Mouse (Mus musculus): Measurements from ENCODE around the gene Dgcr6. TPM values are rescaled to one million over a fixed set of nuclear protein-coding genes. Genes with fewer than 3 reads are reported as not detected.

The Dgcr6 gene
- polyA plus RNA-seq, 1 experiment = 142 TPM

- no peaks in the 10 kb centered on the region for H3K27me3 ChIP-seq (replicated peaks; ENCODE audit: control insufficient read depth, insufficient read depth, low read length)
- no peaks in the 10 kb centered on the region; the same call in 1 of the 2 replicates for H3K36me3 ChIP-seq (ENCODE audit: control insufficient read depth, insufficient read depth, low read length)
- H3K4me3 ChIP-seq (ENCODE audit: insufficient read depth, low read depth, low read length) = no peak overlapping the region
- H3K27ac ChIP-seq (ENCODE audit: insufficient read depth, low read depth, low read length) = no peak overlapping the region
- WGBS = 71% methylated on average over 5 of the region's 5 CpGs
- DNase-seq = no peak
- TF ChIP-seq CTCF (conservative IDR thresholded peaks at IDR 0.05; ENCODE audit: insufficient read depth, insufficient read length, low read depth, low read length) (no peak), POLR2A (IDR thresholded peaks at IDR 0.05; ENCODE audit: low read depth, low read length) (no peak)
- H3K4me1 ChIP-seq (ENCODE audit: control insufficient read depth, insufficient read depth, low read length) = peaks cover 37% of the 10 kb centered on the region
These were observed 25.8 kb downstream of the Dgcr6 start for GRCm38 (mm10) chr16:18078314-18079015.

DNA sequence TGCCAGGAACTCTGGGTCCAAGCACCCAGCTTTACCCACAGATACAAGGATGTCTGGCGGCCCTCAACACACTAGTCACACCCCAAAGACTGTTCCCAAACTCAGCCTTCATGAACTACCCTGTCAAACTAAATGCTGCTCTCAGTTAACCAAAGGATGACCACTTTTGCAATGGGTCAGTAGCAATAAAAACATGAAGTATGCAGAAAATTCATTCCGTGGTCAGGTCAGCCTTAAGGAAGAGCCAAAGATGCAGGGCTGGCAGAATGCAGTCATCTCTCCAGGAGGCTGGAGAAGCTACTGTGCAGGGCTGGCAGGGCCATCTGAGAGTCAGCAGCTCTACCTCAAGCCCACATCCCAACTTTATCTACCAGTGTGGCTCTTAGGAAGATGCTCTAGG is 26.6 kb downstream of the Dgcr6 start:
- 72% methylated on average over 2 of the region's 2 CpGs for WGBS
- peak; percentile 6 for DNase-seq

DNA sequence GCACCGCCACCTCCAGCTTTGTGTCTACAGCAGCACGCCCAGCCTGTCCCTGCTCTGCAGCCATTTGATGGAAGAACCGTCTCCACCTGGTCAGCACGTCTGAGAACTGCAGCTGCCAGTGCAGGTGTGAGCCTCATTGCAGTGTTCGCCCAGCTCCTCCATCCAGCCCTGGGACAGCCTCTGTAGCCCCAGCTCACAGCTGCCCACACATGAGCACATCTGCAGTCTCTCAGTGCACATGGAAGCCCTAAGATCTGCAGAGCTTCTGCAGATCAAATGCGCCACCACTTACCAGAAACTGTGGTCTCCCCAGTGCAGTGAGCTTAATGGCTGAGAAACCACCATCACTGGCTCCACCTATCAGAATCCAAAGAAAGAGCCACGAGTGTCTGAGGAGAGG is 27.5 kb downstream of the Dgcr6 start:
- WGBS = 87% methylated on average over 7 of the region's 7 CpGs
- Histone ChIP-seq H3K36me3 (ENCODE audit: control insufficient read depth, insufficient read depth, low read length) (no peaks in the 10 kb centered on the region; the same call in 1 of the 2 replicates), H3K27ac (ENCODE audit: insufficient read depth, low read depth, low read length) (no peak overlapping the region), H3K4me3 (ENCODE audit: insufficient read depth, low read depth, low read length) (no peak overlapping the region), H3K4me1 (ENCODE audit: control insufficient read depth, insufficient read depth, low read length) (peaks cover 40% of the 10 kb centered on the region), H3K27me3 (replicated peaks; ENCODE audit: control insufficient read depth, insufficient read depth, low read length) (no peaks in the 10 kb centered on the region)
- DNase-seq = peak; percentile 0
- TF ChIP-seq POLR2A (IDR thresholded peaks at IDR 0.05; ENCODE audit: low read depth, low read length) (no peak), CTCF (conservative IDR thresholded peaks at IDR 0.05; ENCODE audit: insufficient read depth, insufficient read length, low read depth, low read length) (no peak)

More for the DNA sequence above, 26.6 kb downstream of the Dgcr6 start:
- H3K27me3 ChIP-seq (replicated peaks; ENCODE audit: control insufficient read depth, insufficient read depth, low read length) = no peaks in the 10 kb centered on the region
- no peak for TF ChIP-seq CTCF (conservative IDR thresholded peaks at IDR 0.05; ENCODE audit: insufficient read depth, insufficient read length, low read depth, low read length)
- no peak for TF ChIP-seq POLR2A (IDR thresholded peaks at IDR 0.05; ENCODE audit: low read depth, low read length)
- H3K27ac ChIP-seq (ENCODE audit: insufficient read depth, low read depth, low read length) = no peak overlapping the region
- peaks cover 38% of the 10 kb centered on the region for H3K4me1 ChIP-seq (ENCODE audit: control insufficient read depth, insufficient read depth, low read length)
- H3K36me3 ChIP-seq (ENCODE audit: control insufficient read depth, insufficient read depth, low read length) = no peaks in the 10 kb centered on the region; the same call in 1 of the 2 replicates
- H3K4me3 ChIP-seq (ENCODE audit: insufficient read depth, low read depth, low read length) = no peak overlapping the region

GRCm38 (mm10) chr16:18081149-18081827 is 28.6 kb downstream of the Dgcr6 start:
- TF ChIP-seq CTCF (conservative IDR thresholded peaks at IDR 0.05; ENCODE audit: insufficient read depth, insufficient read length, low read depth, low read length) (peak; percentile 59), POLR2A (IDR thresholded peaks at IDR 0.05; ENCODE audit: low read depth, low read length) (no peak)
- H3K36me3 ChIP-seq (ENCODE audit: control insufficient read depth, insufficient read depth, low read length) = no peaks in the 10 kb centered on the region; the same call in 1 of the 2 replicates
- peak overlapping the region; percentile 95 for H3K27ac ChIP-seq (ENCODE audit: insufficient read depth, low read depth, low read length)
- no peak overlapping the region for H3K4me3 ChIP-seq (ENCODE audit: insufficient read depth, low read depth, low read length)
- H3K4me1 ChIP-seq (ENCODE audit: control insufficient read depth, insufficient read depth, low read length) = peaks cover 41% of the 10 kb centered on the region
- WGBS = 66% methylated on average over 10 of the region's 10 CpGs
- peak; percentile 93 for DNase-seq
- H3K27me3 ChIP-seq (replicated peaks; ENCODE audit: control insufficient read depth, insufficient read depth, low read length) = no peaks in the 10 kb centered on the region

DNA sequence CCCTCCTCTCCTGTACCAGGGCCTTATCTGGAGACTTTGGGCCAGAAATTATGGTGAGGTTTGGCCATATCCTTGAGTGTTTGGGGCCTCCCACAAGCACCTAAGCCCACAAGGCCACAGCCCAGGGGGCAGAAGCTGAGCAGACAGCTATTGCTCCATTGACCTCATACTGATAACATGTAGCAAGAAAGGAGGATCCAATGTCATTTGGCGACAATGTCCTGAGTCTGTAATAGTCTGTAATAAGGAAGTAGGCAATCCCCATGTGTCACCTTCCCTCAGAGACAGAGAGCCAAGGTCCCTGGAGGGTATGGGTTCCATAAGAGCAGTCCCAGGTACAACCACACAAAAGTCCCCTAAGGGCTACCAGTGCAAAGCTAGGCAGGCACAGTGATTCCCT is 29.6 kb downstream of the Dgcr6 start:
- DNase-seq = peak; percentile 5
- 89% methylated on average over 1 of the region's 1 CpGs for WGBS
- H3K36me3 ChIP-seq (ENCODE audit: control insufficient read depth, insufficient read depth, low read length) = no peaks in the 10 kb centered on the region; the same call in 1 of the 2 replicates
- no peak overlapping the region for H3K4me3 ChIP-seq (ENCODE audit: insufficient read depth, low read depth, low read length)
- no peaks in the 10 kb centered on the region for H3K27me3 ChIP-seq (replicated peaks; ENCODE audit: control insufficient read depth, insufficient read depth, low read length)
- H3K4me1 ChIP-seq (ENCODE audit: control insufficient read depth, insufficient read depth, low read length) = peaks cover 42% of the 10 kb centered on the region
- TF ChIP-seq POLR2A (IDR thresholded peaks at IDR 0.05; ENCODE audit: low read depth, low read length) = no peak
- TF ChIP-seq CTCF (conservative IDR thresholded peaks at IDR 0.05; ENCODE audit: insufficient read depth, insufficient read length, low read depth, low read length) = no peak
- H3K27ac ChIP-seq (ENCODE audit: insufficient read depth, low read depth, low read length) = peak overlapping the region; percentile 95

DNA sequence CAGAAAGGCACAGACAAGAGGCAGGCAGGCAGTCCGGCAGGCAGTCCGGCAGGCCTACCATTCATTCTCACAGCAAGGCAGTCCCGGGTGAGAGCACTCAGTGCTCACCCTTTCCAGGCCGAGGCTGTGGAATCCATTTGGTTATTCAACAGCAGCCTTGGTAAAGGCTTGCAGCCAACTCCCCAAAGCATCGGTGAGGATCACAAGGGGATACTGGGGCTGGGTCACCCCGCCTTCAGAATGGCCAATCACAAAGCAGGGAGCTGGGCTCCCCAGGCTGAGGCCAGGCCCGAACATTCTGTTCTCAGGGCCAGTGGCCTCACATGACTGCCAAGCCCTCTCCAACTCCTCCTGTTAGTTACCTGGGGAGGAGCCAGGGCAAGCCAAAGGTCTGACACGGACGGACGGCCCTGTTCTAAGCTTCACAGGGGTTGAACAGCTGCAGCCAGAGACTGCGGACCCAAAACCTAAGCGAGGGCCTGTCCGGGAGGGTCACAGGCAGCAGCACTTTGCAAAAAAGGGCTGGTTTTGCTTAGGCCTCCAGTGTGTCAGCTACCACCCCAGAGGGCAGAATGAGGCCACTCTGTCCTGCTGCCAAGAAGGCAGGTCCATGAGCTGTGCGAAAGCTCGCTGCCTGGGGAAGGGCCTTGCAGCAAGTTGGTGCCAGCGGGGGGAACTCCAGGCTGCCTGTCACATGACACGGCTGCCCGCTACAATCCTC is 30.7 kb downstream of the Dgcr6 start:
- TF ChIP-seq CTCF (conservative IDR thresholded peaks at IDR 0.05; ENCODE audit: insufficient read depth, insufficient read length, low read depth, low read length) (no peak), POLR2A (IDR thresholded peaks at IDR 0.05; ENCODE audit: low read depth, low read length) (peak; percentile 11)
- 41% methylated on average over 18 of the region's 18 CpGs for WGBS
- Histone ChIP-seq H3K36me3 (ENCODE audit: control insufficient read depth, insufficient read depth, low read length) (no peaks in the 10 kb centered on the region; the same call in 1 of the 2 replicates), H3K27me3 (replicated peaks; ENCODE audit: control insufficient read depth, insufficient read depth, low read length) (no peaks in the 10 kb centered on the region), H3K4me1 (ENCODE audit: control insufficient read depth, insufficient read depth, low read length) (peaks cover 49% of the 10 kb centered on the region), H3K27ac (ENCODE audit: insufficient read depth, low read depth, low read length) (peak overlapping the region; percentile 95), H3K4me3 (ENCODE audit: insufficient read depth, low read depth, low read length) (no peak overlapping the region)
- peak; percentile 97 for DNase-seq
